Mouse (Mus musculus) brain, embryonic 14.5 days (tissue): ENCODE data around the gene Cep95.

Source experiments
- CTCF ChIP-seq: fragments of 200-500 bp; IDR thresholded peaks from 2 replicates; pipeline ENCODE4 v1.5.1; 2012; ENCODE audit warnings: inconsistent platforms, mild to moderate bottlenecking, moderate library complexity, borderline replicate concordance; ENCODE audit not compliant: insufficient read depth, insufficient read length; ENCODE audit errors: extremely low read depth
- POLR2A ChIP-seq: fragments of 200-500 bp; IDR thresholded peaks from 2 replicates; pipeline ENCODE4 v1.6.1; 2012; ENCODE audit warnings: mild to moderate bottlenecking, inconsistent platforms, borderline replicate concordance; ENCODE audit not compliant: poor library complexity, insufficient read depth, insufficient read length, severe bottlenecking; ENCODE audit errors: extremely low read depth

- no peak for TF ChIP-seq CTCF
- no peak for TF ChIP-seq POLR2A
These were observed 5.9 kb upstream of the Cep95 start for GRCm38 (mm10) chr11:106782841-106783764.
